Mouse (Mus musculus) R1 (cell line): ENCODE measurements at regions not wholly inside any gene's neighbourhood (a gene's known extent, or its start where the extent isn't known, plus 50 kb on each side); places are given as distances from the start of the nearest gene placed in this dataset.

Source experiments
- DNase-seq: peaks from one replicate; pipeline ENCODE4 v3.0.0-alpha.2; 2018; ENCODE audit warnings: low read depth, low spot score

- no peak for DNase-seq
Measured at GRCm38 (mm10) chr17:74920056-74920455, 85.3 kb upstream of the Ltbp1 start.

- DNase-seq: no peak
Measured at GRCm38 (mm10) chr17:74921413-74921812, 84.0 kb upstream of the Ltbp1 start.

- no peak for DNase-seq
Measured at GRCm38 (mm10) chr17:74922016-74922415, 83.4 kb upstream of the Ltbp1 start.

- no peak for DNase-seq
Measured at GRCm38 (mm10) chr17:74922591-74922990, 82.8 kb upstream of the Ltbp1 start.

- DNase-seq: no peak
Measured at GRCm38 (mm10) chr17:74923101-74923500, 82.3 kb upstream of the Ltbp1 start.

- no peak for DNase-seq
Measured at GRCm38 (mm10) chr17:74925131-74925530, 80.2 kb upstream of the Ltbp1 start.

GRCm38 (mm10) chr17:74927981-74928380, 77.4 kb upstream of the Ltbp1 start:
- DNase-seq: peak; percentile 67

GRCm38 (mm10) chr17:74931540-74931939, 73.8 kb upstream of the Ltbp1 start:
- no peak for DNase-seq

GRCm38 (mm10) chr17:74941393-74941792, 64.0 kb upstream of the Ltbp1 start:
- DNase-seq: no peak

GRCm38 (mm10) chr17:74942984-74943801, 62.2 kb upstream of the Ltbp1 start:
- DNase-seq: no peak

GRCm38 (mm10) chr17:74943802-74944193, 61.6 kb upstream of the Ltbp1 start:
- DNase-seq: no peak

- DNase-seq: peak; percentile 53
Measured at GRCm38 (mm10) chr17:74945149-74945548, 60.2 kb upstream of the Ltbp1 start.

GRCm38 (mm10) chr17:74948476-74948875, 56.9 kb upstream of the Ltbp1 start:
- no peak for DNase-seq

- no peak for DNase-seq
Measured at GRCm38 (mm10) chr17:74950316-74950715, 55.1 kb upstream of the Ltbp1 start.

GRCm38 (mm10) chr17:74954988-74955387, 50.4 kb upstream of the Ltbp1 start:
- no peak for DNase-seq
